Mouse (Mus musculus) kidney, embryonic 16.5 days (tissue): ENCODE measurements around the gene Pknox2. TPM values are rescaled to one million over a fixed set of nuclear protein-coding genes. Genes with fewer than 3 reads are reported as not detected.

ENCODE experiments used
- ATAC-seq: fragments of 200-750 bp; cut with Nextera tagmentation; 2 replicates; pipeline ENCODE4 v1.8.0; 2017; ENCODE audit warnings: moderate TSS enrichment; ENCODE audit not compliant: low FRiP score, low TSS enrichment
- H3K27ac ChIP-seq: fragments of 300-500 bp; sonication (generic); 2 replicates; pipeline ENCODE4 v1.5.1; 2014; ENCODE audit warnings: low read length
- H3K27me3 ChIP-seq: fragments of 300-500 bp; sonication (generic); 2 replicates; pipeline ENCODE4 v1.6.1; 2014; ENCODE audit warnings: low read length, control low read depth, mixed read lengths; ENCODE audit not compliant: insufficient read depth
- H3K36me3 ChIP-seq: fragments of 300-500 bp; sonication (generic); 2 replicates; pipeline ENCODE4 v1.6.1; 2014; ENCODE audit warnings: low read length, control low read depth, mixed read lengths; ENCODE audit not compliant: insufficient read depth
- H3K4me1 ChIP-seq: fragments of 300-500 bp; sonication (generic); 2 replicates; pipeline ENCODE4 v1.6.1; 2014; ENCODE audit warnings: low read length, control low read depth, mixed read lengths; ENCODE audit not compliant: insufficient read depth
- H3K4me2 ChIP-seq: fragments of 300-500 bp; sonication (generic); replicated peaks from 2 replicates; pipeline ENCODE4 v1.6.1; 2014; ENCODE audit warnings: low read depth, low read length
- H3K4me3 ChIP-seq: fragments of 300-500 bp; sonication (generic); 2 replicates; pipeline ENCODE4 v1.5.1; 2014; ENCODE audit warnings: mild to moderate bottlenecking, low read length
- H3K9ac ChIP-seq: fragments of 300-500 bp; sonication (generic); replicated peaks from 2 replicates; pipeline ENCODE4 v1.6.1; 2014; ENCODE audit warnings: low read length
- H3K9me3 ChIP-seq: fragments of 300-500 bp; sonication (generic); 2 replicates; pipeline ENCODE4 v1.6.1; 2016; ENCODE audit warnings: low read length, control low read depth
- WGBS: fragments of 180-500 bp; shearing (Covaris S2); extraction: QIAGEN DNeasy Blood & Tissue Kit; methylation state at CpG from one replicate; pipeline ENCODE4 v1.1.7; 2014; 5-methylcytosine and 5-hydroxymethylcytosine counted together
- polyA plus RNA-seq: library from polyadenylated mRNA; unstranded; fragments of >200 nt; fragmentation: Nextera tagmentation; extraction: Ambion mirVana; gene quantifications from 2 replicates; pipeline ENCODE4 v1.2.1, GENCODE M21; 2015

Gene Pknox2
- polyA plus RNA-seq, 1 experiment from 2014 or later = 11.0 TPM

DNA sequence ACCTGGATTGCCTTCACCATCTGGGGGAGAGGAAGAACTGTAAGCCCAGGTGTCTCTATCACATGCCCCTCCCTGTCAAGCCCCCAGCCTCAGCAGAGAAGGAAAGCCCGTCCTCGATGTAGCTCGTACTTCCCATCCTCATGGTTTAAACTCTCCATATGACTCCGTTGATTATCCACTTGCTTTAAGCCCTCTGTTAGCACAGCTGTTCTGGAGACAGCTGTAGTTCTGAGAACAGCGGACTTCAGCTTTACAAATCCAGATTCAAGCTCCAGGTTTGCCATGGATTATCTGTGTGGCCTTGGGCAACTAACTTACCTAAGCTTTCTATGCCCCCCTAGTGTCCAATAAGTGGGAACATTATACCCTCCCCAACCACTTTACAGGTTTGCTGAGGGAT, 223.5 kb downstream of the Pknox2 start:
- no peaks in the 10 kb centered on the region for H3K27me3 ChIP-seq
- H3K4me1 ChIP-seq = no peaks in the 10 kb centered on the region
- no peak overlapping the region for H3K9ac ChIP-seq
- no peak for ATAC-seq
- H3K9me3 ChIP-seq = no peaks in the 10 kb centered on the region
- no peak overlapping the region for H3K27ac ChIP-seq
- H3K4me3 ChIP-seq = no peak overlapping the region
- H3K4me2 ChIP-seq = no peak overlapping the region
- no peaks in the 10 kb centered on the region for H3K36me3 ChIP-seq
- 91% methylated on average over 5 of the region's 5 CpGs for WGBS

- Histone ChIP-seq H3K4me1 (peaks cover 5% of the 10 kb centered on the region), H3K4me3 (no peak overlapping the region), H3K27me3 (no peaks in the 10 kb centered on the region), H3K27ac (no peak overlapping the region), H3K9me3 (no peaks in the 10 kb centered on the region), H3K4me2 (no peak overlapping the region), H3K9ac (no peak overlapping the region), H3K36me3 (no peaks in the 10 kb centered on the region)
- ATAC-seq = no peak
- WGBS = 71% methylated on average over 13 of the region's 13 CpGs
Measured at GRCm38 (mm10) chr9:36921718-36922415, 225.3 kb downstream of the Pknox2 start.

DNA sequence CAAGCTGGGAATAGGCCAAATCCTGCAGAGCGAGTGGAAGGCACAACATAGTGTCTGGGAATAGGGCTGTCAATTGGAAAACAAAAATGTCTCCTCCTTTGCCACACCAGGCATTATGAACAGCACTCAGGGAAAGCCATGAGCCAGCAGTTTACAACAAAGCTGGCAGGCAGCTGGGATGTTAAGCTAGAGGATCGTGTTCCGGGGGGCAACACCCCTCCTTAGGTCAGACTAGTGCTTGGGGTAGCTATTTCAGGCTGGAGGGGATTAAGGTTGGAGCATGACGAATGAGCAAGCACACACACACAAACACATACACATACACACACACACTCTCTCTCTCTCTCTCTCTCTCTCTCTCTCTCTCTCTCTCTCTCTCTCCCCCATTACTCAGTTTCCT, 227.7 kb downstream of the Pknox2 start:
- no peak overlapping the region for H3K4me2 ChIP-seq
- no peaks in the 10 kb centered on the region for H3K9me3 ChIP-seq
- H3K9ac ChIP-seq = no peak overlapping the region
- no peaks in the 10 kb centered on the region for H3K36me3 ChIP-seq
- no peaks in the 10 kb centered on the region for H3K27me3 ChIP-seq
- ATAC-seq = no peak
- peaks cover 10% of the 10 kb centered on the region for H3K4me1 ChIP-seq
- no peak overlapping the region for H3K4me3 ChIP-seq
- no peak overlapping the region for H3K27ac ChIP-seq
- WGBS = 45% methylated on average over 4 of the region's 4 CpGs

DNA sequence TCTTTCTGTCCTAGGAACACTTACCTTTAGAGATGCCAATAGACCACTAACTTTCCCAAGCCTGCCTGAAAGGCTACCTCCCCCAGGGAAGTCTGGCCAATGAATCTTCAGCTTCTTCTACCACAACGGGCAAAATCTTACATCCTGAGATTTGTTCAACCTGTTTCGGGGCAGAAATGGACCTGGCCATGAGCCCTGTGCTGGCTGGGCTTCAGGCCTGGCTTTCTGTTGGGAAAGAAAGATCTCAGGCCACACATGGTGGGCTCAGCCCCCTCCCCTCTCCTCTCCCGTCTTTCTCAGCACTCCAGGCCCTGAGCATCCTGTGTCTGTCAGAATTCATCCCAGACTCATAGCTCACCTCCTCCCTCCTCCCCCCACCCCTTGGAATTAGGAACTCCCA, 228.6 kb downstream of the Pknox2 start:
- Histone ChIP-seq H3K27ac (no peak overlapping the region), H3K4me2 (no peak overlapping the region), H3K9ac (no peak overlapping the region), H3K9me3 (no peaks in the 10 kb centered on the region), H3K36me3 (no peaks in the 10 kb centered on the region), H3K4me3 (no peak overlapping the region), H3K4me1 (peaks cover 10% of the 10 kb centered on the region), H3K27me3 (no peaks in the 10 kb centered on the region)
- no peak for ATAC-seq
- 57% methylated on average over 3 of the region's 3 CpGs for WGBS

- Histone ChIP-seq H3K4me3 (no peak overlapping the region), H3K27ac (peak overlapping the region; percentile 47), H3K4me2 (no peak overlapping the region), H3K9me3 (no peaks in the 10 kb centered on the region), H3K36me3 (no peaks in the 10 kb centered on the region), H3K4me1 (peaks cover 10% of the 10 kb centered on the region), H3K9ac (no peak overlapping the region), H3K27me3 (no peaks in the 10 kb centered on the region)
- peak; percentile 85 for ATAC-seq
- 18% methylated on average over 5 of the region's 5 CpGs for WGBS
Measured at GRCm38 (mm10) chr9:36916915-36917314, 230.3 kb downstream of the Pknox2 start.

GRCm38 (mm10) chr9:36916362-36916761, 230.8 kb downstream of the Pknox2 start:
- Histone ChIP-seq H3K27ac (peak overlapping the region; percentile 47; the same call in 1 of the 2 replicates), H3K4me1 (peaks cover 10% of the 10 kb centered on the region), H3K9me3 (no peaks in the 10 kb centered on the region), H3K36me3 (no peaks in the 10 kb centered on the region), H3K9ac (no peak overlapping the region), H3K4me2 (peak overlapping the region; percentile 36), H3K27me3 (no peaks in the 10 kb centered on the region), H3K4me3 (no peak overlapping the region)
- 4% methylated on average over 6 of the region's 6 CpGs for WGBS
- peak; percentile 79; the same call in 1 of the 2 replicates for ATAC-seq

DNA sequence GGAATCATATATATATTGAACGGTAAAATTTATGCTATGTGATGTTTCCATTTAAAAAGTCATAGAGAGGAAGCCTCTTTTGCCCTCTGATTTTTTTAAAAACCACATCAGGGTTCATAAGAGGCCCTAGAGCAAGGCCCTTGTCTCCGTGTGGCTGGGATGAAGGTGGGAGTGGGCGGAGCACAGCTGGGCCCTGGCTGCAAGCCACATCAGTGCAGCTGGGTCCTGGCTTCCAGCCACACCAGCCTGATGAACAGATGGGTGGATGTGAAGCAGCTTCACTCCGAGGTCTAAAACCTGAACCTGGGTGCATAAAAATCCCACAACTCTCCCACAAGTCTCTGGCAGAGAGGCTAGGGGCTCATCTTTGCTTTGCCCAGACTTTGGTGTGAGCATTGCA, 241.8 kb downstream of the Pknox2 start:
- Histone ChIP-seq H3K36me3 (no peaks in the 10 kb centered on the region), H3K4me1 (no peaks in the 10 kb centered on the region), H3K4me3 (no peak overlapping the region), H3K9ac (no peak overlapping the region), H3K9me3 (no peaks in the 10 kb centered on the region), H3K27ac (no peak overlapping the region), H3K4me2 (no peak overlapping the region), H3K27me3 (no peaks in the 10 kb centered on the region)
- 0 out of 2 replicates have a peak, but pooled peaks have one; percentile 39 for ATAC-seq
- 58% methylated on average over 4 of the region's 4 CpGs for WGBS

GRCm38 (mm10) chr9:36900464-36900863, 246.7 kb downstream of the Pknox2 start:
- no peaks in the 10 kb centered on the region for H3K27me3 ChIP-seq

DNA sequence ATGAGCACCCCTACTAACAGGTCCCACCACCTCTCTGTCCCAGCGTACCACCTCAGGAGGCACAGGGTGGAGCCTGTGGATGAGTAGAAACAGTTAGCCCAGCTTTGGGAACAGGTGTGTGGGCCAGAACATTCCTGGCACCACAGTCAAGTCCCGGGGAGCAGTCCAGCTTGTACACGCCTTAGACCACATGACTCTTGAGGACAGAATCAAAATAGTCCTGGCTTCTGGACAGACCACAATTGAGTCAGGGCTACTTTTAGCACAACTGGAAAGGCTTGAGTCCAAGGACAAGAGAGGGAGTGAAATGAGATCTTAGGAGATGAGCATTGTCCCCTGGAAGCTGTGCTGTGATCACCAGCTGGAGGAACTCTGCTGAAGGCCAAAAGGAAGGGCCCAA, 248.6 kb downstream of the Pknox2 start:
- no peak overlapping the region for H3K27ac ChIP-seq
- H3K4me3 ChIP-seq = no peak overlapping the region
- H3K36me3 ChIP-seq = no peaks in the 10 kb centered on the region
- H3K4me1 ChIP-seq = no peaks in the 10 kb centered on the region
- no peak for ATAC-seq
- no peak overlapping the region for H3K9ac ChIP-seq
- WGBS = 94% methylated on average over 3 of the region's 3 CpGs
- H3K9me3 ChIP-seq = no peaks in the 10 kb centered on the region
- H3K4me2 ChIP-seq = no peak overlapping the region
- H3K27me3 ChIP-seq = no peaks in the 10 kb centered on the region

More at GRCm38 (mm10) chr9:36900464-36900863, 246.7 kb downstream of the Pknox2 start:
- no peak for ATAC-seq
- Histone ChIP-seq H3K36me3 (no peaks in the 10 kb centered on the region), H3K27ac (no peak overlapping the region), H3K4me3 (no peak overlapping the region), H3K9me3 (no peaks in the 10 kb centered on the region), H3K4me1 (no peaks in the 10 kb centered on the region), H3K4me2 (no peak overlapping the region), H3K9ac (no peak overlapping the region)
- WGBS = 89% methylated on average over 4 of the region's 4 CpGs

DNA sequence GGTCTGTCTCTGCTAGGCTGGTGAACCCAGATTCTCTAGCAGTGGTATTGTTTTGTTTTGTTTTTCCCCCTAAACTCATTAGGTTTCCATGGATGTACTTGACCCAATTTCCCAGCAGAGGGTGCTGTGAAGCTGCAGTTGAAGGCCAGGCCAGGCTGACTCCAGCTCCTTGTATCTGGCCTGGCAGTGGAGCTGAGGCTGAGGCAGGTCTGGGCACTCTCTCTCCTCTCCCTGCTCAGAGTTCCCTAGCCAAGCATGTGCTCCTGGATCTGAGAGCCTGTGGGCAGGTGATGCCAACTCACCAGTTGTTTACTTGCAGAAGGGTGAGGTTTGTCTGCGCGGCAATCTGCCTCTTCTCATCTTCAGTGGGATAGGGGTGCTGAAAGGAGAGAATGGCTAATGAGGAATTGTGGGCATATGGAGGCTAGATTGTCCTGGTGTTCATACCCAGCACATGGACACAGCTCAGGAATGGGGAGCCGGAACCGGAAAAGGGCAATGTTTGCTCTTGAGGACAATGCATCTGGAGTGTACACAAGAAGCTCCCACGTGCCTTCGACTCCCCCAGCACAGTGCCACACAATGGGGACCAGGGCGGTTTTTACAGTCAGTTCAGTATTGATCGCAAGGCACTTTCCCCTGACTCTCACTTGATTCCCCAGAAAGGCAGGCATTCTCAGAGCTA, 252.1 kb downstream of the Pknox2 start:
- H3K9me3 ChIP-seq = no peaks in the 10 kb centered on the region
- no peaks in the 10 kb centered on the region for H3K36me3 ChIP-seq
- no peak overlapping the region for H3K4me3 ChIP-seq
- no peaks in the 10 kb centered on the region for H3K4me1 ChIP-seq
- ATAC-seq = peak; percentile 61; the same call in 1 of the 2 replicates
- H3K4me2 ChIP-seq = no peak overlapping the region
- 85% methylated on average over 8 of the region's 8 CpGs for WGBS
- no peak overlapping the region for H3K27ac ChIP-seq
- H3K27me3 ChIP-seq = no peaks in the 10 kb centered on the region
- H3K9ac ChIP-seq = no peak overlapping the region
